Mouse (Mus musculus): ENCODE measurements around the gene Spsb4.

Spsb4 gene

GRCm38 (mm10) chr9:97018677-97019147, at the start of gene Spsb4:
Spsb4 (minus strand) TSS chr9:97018843.
- peak; percentile 89 to 93 for DNase-seq

GRCm38 (mm10) chr9:97067761-97068160, 49.1 kb upstream of the Spsb4 start:
- no peak for DNase-seq

- DNase-seq, result no peak
Observed at GRCm38 (mm10) chr9:97065885-97066284, 47.2 kb upstream of the Spsb4 start.

GRCm38 (mm10) chr9:97065216-97065615, 46.6 kb upstream of the Spsb4 start:
- DNase-seq, result no peak

GRCm38 (mm10) chr9:97064161-97064560, 45.5 kb upstream of the Spsb4 start:
- DNase-seq, result no peak

- DNase-seq, result no peak
Observed at GRCm38 (mm10) chr9:97061696-97062095, 43.1 kb upstream of the Spsb4 start.

- peak; percentile 21 to 27 for DNase-seq
Observed at GRCm38 (mm10) chr9:97056541-97057338, 38.1 kb upstream of the Spsb4 start.

- DNase-seq, result peak; percentile 31 to 52
Observed at GRCm38 (mm10) chr9:97055906-97056305, 37.3 kb upstream of the Spsb4 start.

- DNase-seq, result no peak
Observed at GRCm38 (mm10) chr9:97051176-97051575, 32.5 kb upstream of the Spsb4 start.

- DNase-seq, result no peak
Observed at GRCm38 (mm10) chr9:97046240-97046639, 27.6 kb upstream of the Spsb4 start.

GRCm38 (mm10) chr9:97041633-97042032, 23.0 kb upstream of the Spsb4 start:
- DNase-seq, result no peak

- no peak for DNase-seq
Observed at GRCm38 (mm10) chr9:97038010-97038409, 19.4 kb upstream of the Spsb4 start.

- no peak for DNase-seq
Observed at GRCm38 (mm10) chr9:97036656-97037055, 18.0 kb upstream of the Spsb4 start.

- no peak for DNase-seq
Observed at GRCm38 (mm10) chr9:97027361-97027760, 8.7 kb upstream of the Spsb4 start.

GRCm38 (mm10) chr9:97026006-97026405, 7.4 kb upstream of the Spsb4 start:
- DNase-seq, result no peak

GRCm38 (mm10) chr9:97024451-97024850, 5.8 kb upstream of the Spsb4 start:
- DNase-seq, result no peak

GRCm38 (mm10) chr9:97022948-97023347, 4.3 kb upstream of the Spsb4 start:
- no peak for DNase-seq

GRCm38 (mm10) chr9:97022371-97022770, 3.7 kb upstream of the Spsb4 start:
- no peak for DNase-seq

- no peak for DNase-seq
Observed at GRCm38 (mm10) chr9:97020152-97020551, 1.5 kb upstream of the Spsb4 start.

- DNase-seq, result no peak
Observed at GRCm38 (mm10) chr9:97019686-97020085, 1.0 kb upstream of the Spsb4 start.

GRCm38 (mm10) chr9:97019231-97019630, 588 bp upstream of the Spsb4 start:
- DNase-seq, result peak; percentile 34 to 50

GRCm38 (mm10) chr9:97017811-97018641, 617 bp downstream of the Spsb4 start:
- peak; percentile 80 to 89 for DNase-seq

GRCm38 (mm10) chr9:97017121-97017810, 1.4 kb downstream of the Spsb4 start:
- peak; percentile 50 to 67 for DNase-seq
